Mouse (Mus musculus) thymus, adult 18-20 months (tissue): Measurements from ENCODE around the gene Kdm4a.

Experiments used
- DNase-seq, 2 experiments: peaks; one replicate each; pipeline ENCODE4 v3.0.0; 2022; ENCODE audit warnings: mixed read lengths in 2 of 2

The Kdm4a gene

GRCm38 (mm10) chr4:118109649-118110048 is 70.2 kb downstream of the Kdm4a start:
- DNase-seq, result no peak

GRCm38 (mm10) chr4:118108779-118109178 is 71.1 kb downstream of the Kdm4a start:
- DNase-seq, result no peak

GRCm38 (mm10) chr4:118105256-118106053 is 74.4 kb downstream of the Kdm4a start:
- DNase-seq, result no peak

GRCm38 (mm10) chr4:118103280-118103830 is 76.5 kb downstream of the Kdm4a start:
- DNase-seq, result no peak

- DNase-seq, result no peak
These were observed 78.3 kb downstream of the Kdm4a start for GRCm38 (mm10) chr4:118101497-118101896.

- no peak for DNase-seq
These were observed 80.0 kb downstream of the Kdm4a start for GRCm38 (mm10) chr4:118099637-118100364.

- DNase-seq, result no peak
These were observed 81.3 kb downstream of the Kdm4a start for GRCm38 (mm10) chr4:118098571-118098970.

GRCm38 (mm10) chr4:118096069-118096468 is 83.8 kb downstream of the Kdm4a start:
- no peak for DNase-seq

- DNase-seq, result no peak
These were observed 86.9 kb downstream of the Kdm4a start for GRCm38 (mm10) chr4:118092784-118093457.

- DNase-seq, result no peak
These were observed 89.4 kb downstream of the Kdm4a start for GRCm38 (mm10) chr4:118090449-118090848.

- DNase-seq, result no peak
These were observed 89.9 kb downstream of the Kdm4a start for GRCm38 (mm10) chr4:118089939-118090338.

- no peak for DNase-seq
These were observed 91.1 kb downstream of the Kdm4a start for GRCm38 (mm10) chr4:118088771-118089170.
